Mouse (Mus musculus) liver, adult 2 months (tissue): Measurements from ENCODE around the gene Trim67.

Source experiments
- CTCF ChIP-seq: fragments of 200-500 bp; IDR thresholded peaks from 2 replicates; pipeline ENCODE4 v1.5.1; 2011; ENCODE audit warnings: low read depth, low read length, control low read depth
- POLR2A ChIP-seq: fragments of 200-500 bp; IDR thresholded peaks from 2 replicates; pipeline ENCODE4 v1.6.1; 2011; ENCODE audit warnings: low read length, control low read depth; ENCODE audit not compliant: insufficient read depth; ENCODE audit errors: extremely low read depth

- TF ChIP-seq CTCF, result no peak
- TF ChIP-seq POLR2A, result no peak
Measured at GRCm38 (mm10) chr8:124782431-124782830, 10.5 kb upstream of the Trim67 start.
